Mouse (Mus musculus) mature B cell (primary cell): ENCODE results near the gene Socs2.
"Not testable (repeated sequence)": the region's sequence is repeated elsewhere in the genome, so short reads cannot be mapped to it uniquely, and the experiment has no call there.

Experiments
- in situ Hi-C: fragments of 300-500 bp; cut with MboI; formaldehyde crosslinking; loops from 2 replicates; pipeline ENCODE4 v1.14.3; 2019

Socs2 gene

DNA sequence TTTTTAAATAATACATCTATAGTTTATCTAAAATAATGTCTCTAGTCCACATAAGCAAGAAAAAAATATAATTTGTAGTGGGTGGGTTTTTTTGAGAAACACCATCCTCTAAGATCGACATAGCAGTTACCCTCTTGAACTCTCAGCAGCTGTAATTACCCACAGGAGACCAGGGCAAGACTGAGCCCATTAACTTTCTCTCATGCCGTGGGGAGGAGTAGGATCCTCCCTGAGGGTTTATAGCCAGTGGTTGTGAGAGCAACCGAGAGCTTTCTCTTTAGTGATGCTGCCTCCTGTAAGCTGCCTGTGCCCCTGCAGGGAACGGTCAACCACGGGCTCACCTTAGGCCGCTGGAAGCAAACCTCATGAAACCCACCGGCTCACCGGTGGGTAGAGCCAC, 24.9 kb downstream of the Socs2 start:
- in situ Hi-C loops = no loop called here

DNA sequence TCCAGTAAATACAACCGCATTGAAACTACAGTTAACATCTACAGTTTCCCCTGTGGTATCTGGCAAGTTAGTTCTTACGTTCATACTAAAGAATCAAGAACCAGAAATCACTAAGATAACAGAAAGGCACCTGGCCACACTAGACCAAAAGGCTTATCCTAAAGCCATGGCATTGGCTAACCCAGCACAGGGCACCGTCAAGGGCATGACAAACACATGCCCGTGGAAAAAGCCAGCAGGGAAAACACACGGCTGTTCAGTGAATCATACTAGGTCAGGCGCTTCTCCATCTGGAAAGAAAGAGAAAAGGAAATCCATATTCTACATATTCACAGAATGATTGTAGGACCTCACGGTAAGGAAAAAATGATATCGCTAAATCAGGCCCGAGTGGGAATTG, 26.1 kb downstream of the Socs2 start:
- in situ Hi-C loops = no loop called here

DNA sequence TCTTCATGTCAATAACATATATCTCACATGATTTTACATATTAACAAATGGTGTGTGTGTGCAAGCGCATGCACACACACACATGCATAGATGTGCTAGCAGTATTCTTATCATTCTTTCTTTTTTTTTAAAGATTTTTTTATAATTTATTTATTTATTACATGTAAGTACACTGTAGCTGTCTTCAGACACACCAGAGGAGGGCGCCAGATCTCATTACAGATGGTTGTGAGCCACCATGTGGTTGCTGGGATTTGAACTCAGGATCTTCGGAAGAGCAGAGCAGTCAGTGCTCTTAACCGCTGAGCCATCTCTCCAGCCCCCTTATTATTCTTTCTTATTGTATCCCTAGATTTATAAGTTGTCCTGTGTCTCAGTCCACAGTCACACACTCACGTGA, 27.2 kb downstream of the Socs2 start:
- in situ Hi-C loops = not testable (repeated sequence)

DNA sequence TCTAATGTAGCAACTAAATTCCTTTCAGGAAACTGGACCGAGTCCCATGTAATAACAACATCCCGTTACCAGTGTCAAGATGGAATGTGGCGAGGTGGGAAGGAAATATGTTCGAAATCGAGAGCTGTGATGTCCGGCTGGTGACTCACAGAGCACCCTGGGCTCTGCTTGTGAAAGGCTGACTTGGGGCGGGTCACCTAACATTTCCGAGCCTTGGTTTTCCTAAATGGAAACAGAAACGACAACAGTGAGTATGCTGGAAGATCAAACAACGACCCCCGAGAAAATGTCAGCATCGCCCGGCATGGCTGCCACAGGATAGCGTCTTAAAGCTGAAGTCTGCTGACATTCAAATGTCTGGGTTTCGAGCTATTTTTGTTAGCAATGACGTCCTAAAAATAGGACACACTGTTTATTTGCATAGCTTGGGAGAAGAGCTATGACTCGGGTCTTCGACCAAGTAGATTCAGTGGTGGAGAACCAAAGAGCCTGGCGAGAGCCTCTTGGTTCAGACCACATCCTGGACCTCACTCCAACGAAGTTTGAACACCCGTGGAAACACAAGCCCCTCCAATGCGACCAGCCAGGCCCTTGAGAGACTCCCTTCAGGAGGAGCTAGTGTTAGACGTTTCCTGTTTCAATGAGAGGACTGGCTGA, 28.0 kb downstream of the Socs2 start:
- in situ Hi-C loops = no loop called here

DNA sequence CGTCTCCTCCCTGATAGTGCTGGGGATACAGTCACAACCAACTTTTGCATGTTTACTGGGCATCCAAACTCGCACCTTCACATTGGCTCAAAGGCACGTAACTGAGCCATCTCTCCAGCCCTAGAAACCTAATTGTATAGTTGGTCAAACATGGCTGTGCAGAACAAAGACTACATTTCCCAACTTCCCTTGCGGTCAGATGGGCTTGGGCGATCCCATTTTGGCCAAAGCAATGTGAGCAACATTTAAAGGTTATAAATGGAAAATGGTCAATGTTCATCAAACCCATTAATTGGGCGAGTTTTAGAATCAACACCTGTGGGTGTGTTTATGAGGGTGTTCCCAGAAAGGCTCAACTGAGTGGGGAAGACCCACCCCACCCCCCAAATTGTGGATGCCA, 30.5 kb downstream of the Socs2 start:
- in situ Hi-C loops = no loop called here

DNA sequence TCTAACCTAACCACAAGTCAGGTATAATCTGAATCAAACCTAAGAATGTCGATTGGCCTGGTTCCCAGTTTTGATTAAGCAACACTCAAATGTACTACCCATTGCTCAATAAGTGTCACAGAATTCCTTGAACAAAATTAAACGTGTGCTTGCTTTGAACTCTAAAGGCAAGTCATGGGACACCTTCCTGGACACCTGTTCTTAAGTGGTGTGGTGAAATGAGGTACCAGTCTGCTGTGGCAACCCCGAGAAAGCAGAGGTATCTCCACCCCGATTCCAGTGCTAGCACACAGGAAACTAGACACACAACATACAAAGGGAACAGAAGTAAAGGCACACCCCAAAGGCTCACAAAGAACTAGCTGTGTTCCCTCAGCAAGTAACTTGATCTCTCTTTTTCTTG, 31.2 kb downstream of the Socs2 start:
- in situ Hi-C loops = no loop called here

DNA sequence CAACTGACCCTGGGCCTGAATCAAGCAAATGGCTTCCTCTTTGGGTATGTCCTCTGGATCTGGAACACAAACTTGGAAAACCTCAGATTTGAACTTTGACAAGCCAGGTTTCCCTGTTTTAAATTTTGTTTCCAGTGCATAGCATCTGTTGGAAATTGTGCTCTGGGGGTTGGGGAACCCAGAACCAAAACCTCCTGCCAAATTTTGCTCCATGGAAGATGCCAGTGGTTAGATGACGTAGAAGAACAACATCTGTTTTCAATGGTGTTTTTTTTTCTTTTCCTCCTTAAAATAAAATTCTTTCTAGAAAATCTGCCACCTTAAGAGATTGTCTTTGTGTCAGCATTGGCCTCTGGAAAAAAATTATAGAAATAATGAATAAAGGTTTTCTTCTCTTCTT, 31.9 kb downstream of the Socs2 start:
- in situ Hi-C loops = no loop called here

DNA sequence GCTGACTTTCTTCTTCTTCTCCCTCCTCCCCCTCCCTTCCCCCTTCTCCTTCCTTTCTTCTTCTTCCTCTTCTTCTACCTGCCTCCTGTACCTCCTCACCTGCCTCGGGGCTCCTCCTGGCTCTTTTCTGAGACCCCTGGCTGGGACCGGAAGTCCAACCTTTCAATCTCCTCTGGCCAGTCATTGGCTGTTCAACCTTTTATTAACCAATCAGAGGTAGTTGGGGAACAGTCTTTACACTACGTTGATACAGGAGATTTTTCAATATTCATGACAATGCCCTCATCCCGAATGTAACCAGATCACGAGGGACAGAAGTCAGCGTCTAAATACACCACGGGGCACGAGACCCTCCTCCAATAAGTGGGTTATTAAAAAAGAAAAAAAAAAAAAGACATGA, 32.5 kb downstream of the Socs2 start:
- in situ Hi-C loops = no loop called here

DNA sequence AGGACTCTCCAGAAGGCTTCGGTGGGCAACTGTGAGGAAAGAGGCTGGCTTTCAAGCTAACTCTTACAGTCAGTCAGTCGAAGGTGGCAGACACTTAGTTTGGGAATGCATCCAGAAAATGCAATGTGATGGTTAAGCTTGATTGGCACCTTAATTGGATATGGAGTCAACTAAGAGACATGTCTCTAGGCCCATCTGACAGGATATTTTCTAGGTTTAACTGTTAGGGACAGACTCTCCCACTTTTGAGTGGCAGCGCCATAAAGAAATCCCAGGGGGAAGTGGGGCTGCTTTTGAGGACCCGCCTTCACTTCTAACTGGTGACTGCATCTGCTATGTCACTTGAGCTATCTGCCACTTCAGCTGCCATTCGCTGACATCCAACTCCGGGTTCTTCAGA, 43.6 kb downstream of the Socs2 start:
- in situ Hi-C loops = no loop called here

DNA sequence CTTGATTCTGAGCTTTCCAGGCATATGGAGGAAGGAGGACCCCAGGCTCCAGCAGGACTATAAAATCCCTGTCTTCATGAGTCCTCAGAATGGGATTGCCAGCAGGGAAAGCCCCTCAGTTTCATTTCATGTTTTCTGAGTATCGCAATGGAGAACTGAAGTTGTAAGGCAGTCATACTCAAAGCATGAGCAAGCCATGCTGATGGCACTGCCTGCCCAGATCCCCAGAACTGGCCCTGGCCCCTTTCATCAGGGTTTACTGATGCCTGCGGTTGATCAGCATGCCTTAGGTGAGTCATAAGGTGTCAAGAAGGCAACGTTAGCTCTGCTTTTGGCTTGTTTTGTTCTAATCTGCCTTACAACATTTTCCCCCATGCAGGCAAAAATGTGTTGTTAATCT, 45.0 kb downstream of the Socs2 start:
- in situ Hi-C loops = no loop called here

DNA sequence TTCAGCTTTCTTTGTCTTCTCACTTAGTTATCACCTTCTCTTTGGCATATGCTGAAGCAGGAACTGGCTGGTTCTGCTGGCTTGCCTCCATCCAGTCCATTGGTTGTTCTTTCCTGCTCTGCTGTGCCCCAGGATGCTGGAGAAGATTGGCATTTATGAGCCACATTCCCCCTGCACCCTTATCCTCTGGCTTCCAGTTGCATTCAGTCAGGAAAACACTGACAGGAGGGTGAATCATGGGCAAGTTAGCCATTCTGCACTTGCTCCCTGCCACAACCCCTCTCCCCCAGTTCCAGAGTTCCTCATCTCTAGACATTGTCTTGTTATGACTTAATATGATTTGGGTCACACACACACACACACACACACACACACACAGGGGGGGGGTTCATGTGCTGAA, 47.8 kb downstream of the Socs2 start:
- in situ Hi-C loops = no loop called here

DNA sequence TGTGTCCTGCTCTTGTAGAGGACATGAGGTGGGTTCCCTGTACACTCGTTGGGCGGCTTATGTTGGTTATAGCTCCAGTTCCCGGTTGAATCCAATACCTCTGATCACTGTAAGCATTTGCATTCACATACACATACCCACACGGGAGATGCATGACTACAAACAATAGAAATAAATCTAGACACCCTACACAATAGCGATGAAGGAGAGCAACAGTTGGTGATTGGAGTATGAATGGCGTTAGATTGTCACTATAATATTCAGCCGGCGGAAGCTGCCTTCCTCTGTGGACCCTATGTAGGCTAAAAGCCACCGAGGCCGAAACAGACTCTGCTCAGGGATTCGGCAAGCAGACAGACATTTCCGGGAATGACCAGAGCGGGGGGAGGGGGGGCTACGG, 48.8 kb downstream of the Socs2 start:
- in situ Hi-C loops = no loop called here

DNA sequence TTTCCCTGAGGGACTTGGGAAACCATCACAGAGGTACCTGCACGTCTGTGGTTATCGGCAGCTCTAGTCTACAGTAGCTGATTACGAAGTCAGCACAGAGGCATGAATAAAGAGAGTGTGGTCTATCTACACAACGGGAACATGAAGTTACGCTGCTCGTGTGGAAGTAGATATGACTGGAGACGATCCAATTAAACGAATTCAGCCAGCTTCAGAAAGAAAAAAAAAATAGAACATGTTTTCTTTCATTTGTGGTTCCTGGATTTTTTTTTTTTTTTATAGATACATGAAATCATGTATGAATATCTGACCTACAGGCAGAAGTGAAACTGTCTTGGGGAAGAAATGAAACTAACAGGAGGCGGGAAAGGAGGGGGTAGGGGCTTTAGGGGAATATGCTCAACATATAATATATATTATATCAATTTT, 49.3 kb downstream of the Socs2 start:
- in situ Hi-C loops = no loop called here

DNA sequence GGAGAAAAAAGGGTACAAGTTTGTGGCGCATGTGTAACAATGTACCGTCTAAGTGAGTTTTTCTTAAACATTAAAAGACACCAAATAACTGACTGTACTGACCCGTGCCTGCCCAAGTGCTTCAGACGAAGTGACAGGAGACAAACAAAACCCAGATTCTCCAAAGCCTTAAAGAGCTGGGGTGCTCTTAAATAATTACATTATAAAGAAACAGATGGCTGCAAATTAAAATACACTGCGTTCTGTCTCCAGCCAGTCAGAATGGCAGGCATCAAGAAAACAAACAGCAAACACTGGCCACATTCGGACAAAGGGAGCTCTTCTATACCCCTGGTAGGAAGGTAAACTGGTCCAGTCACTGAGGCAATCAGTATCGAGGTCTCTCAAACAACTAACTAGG, 49.7 kb downstream of the Socs2 start:
- in situ Hi-C loops = no loop called here

DNA sequence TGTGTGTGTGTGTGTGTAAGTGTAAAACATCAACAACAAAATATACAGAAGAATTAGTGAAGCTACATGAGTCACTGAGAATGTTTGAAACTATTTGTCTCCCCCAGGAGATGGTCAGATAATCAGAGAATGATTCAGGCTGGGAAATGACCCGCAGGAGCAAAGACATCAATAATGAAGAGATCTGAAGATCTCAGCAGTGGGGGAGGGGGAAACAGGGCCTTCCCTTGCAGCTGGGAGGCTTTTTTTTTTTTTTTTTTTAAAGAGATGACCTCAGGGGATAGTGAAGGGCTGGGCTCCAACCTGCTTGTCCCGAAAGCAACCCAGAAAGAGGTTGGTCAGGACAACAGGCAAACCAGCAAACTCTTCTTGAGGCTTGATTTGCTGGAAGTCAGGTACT, 54.7 kb downstream of the Socs2 start:
- in situ Hi-C loops = no loop called here

DNA sequence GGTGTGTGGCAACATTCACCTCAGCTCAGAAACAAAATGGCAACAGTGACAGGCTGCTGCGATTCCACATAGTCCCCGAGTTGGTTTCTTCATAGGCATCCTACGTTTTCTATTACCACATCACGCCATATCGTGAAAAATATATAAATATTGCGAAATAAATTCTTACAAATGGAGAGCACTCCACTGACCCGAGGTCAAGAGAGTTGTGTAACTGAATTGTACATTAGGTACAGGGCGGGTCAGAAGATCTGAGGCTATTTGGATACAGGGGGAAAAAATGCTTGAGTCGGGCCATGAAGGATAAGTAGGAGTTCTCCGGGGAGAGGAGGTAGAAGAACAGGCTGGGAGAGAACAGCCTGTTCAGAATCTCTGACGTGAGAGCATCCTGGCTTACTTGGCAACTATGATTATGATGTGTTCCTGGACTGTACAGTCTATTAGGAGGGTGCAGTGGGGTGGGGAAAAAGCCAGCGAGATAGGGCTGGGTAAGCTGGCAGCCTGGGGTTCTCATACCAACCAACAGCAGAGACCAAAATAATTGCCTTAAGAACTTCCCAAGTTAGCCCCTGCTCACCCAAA, 55.6 kb downstream of the Socs2 start:
- in situ Hi-C loops = no loop called here

DNA sequence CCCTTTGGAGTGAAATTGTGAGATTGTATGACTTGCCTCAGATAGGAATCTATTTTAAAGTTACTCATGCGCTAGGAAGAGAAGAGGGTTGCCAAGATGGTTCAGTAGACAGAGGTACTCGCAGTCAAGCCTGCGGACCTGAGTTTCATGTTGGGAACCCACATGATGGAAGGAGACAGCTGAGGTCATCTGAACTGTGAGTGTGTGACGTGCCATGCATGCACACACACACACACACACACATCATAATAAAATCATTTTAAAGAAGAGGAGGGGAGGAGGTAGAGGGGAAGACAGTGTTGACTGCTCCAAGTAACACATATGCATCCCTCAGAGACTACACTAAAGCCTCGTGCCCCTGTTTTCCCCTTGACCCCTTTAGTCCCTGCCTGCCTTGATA, 56.9 kb downstream of the Socs2 start:
- in situ Hi-C loops = no loop called here

DNA sequence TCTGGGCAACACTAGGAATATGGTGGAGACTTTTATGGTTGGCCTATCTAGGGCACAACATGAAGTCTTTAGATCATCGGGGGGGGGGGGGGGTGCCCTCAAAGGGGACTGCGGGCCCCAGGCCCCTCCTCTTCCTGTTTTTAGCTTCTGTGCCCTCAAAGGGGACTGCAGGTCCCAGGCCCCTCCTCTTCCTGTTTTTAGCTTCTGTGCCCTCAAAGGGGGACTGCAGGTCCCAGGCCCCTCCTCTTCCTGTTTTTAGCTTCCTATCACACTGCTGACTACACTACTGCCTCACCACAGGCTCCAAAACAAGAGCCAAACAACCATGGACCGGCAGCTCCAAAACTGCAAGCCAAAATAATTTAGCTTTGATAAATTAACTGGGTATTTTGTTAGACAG, 59.3 kb downstream of the Socs2 start:
- in situ Hi-C loops = no loop called here

DNA sequence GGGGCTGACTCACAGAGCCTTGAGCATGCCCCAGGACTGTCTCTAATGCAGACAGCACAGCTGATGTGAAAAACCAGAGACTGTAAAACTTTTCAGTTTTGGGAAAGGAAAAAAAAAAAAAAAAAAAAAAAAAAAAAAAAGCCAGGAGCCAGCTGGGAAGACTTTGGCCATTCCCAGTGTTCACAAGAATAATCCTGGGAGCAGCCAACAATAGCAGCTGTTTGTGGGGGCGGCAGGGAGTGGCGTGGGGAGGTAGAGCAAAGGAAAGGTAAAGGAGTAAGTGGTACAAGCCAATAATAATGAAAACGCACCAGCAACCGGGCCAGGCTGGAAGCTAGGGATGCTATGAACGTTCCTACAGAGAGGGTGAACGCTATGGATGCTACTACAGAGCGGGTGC, 60.3 kb downstream of the Socs2 start:
- in situ Hi-C loops = no loop called here

DNA sequence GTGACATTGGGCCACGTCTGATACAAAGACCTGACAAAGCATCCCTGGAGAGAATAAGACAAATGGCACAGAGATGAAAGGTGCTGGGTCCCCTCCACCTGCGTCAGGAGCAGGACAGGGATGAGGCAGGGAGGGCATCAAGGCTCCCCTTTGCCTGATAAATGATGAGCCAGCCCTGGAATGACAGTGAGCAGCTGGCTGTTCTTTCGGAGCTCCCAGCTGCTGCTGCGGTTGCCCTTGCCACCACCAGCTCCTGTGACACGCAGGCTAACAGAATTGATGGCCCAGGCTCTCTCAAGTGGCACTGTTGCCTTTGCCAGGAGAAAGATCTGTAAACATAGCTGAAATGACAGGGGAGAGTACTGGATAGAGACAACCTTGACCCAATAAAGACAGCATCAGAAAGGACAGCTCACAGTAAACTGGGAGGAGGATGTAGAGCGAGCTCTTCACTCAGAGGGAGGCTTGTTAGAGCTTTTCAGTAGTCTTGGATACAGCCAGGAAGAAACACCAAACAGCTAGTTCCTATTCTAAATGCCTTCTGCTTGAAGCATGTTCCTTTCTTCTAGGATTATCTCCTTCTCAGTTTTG, 61.2 kb downstream of the Socs2 start:
- in situ Hi-C loops = no loop called here

DNA sequence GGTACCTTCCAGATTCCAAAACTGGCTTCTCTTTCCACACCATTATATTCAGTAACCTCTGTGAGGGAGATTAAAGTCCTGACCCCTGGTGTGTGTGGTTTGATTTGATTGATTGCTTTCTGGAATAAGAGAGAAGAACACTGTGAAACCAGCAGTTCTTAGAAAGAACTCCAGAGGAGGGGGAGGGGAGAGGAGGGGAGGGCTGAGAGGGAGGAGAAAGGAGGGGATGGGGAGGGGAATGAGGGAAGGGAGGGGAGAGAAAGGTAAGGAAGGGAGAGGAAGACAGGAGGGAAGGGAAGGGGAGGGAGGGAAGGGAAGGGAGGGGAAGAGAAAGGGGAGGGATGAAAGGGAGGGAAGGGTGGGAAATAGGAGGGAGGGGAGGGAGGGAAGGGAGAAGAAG, 62.3 kb downstream of the Socs2 start:
- in situ Hi-C loops = no loop called here

DNA sequence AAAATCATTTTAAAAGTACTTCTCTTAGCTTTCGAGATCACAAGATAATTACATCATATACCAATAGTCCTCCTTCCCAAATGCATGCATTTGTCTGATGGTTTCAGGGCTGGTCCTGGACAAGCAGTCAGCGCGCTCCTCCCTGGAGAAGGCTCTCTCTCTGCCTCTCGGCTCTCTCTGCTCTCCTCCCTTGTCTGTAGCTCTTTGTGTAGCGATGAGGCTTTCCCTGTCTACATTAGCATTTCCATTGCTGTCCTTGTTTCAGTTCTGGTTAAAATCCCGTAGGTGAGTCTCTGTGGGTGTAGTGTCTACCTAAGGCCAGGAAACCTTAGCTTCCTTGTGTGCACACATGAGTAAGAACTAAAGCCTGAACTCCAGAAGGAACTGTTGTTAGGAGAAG, 62.9 kb downstream of the Socs2 start:
- in situ Hi-C loops = no loop called here

DNA sequence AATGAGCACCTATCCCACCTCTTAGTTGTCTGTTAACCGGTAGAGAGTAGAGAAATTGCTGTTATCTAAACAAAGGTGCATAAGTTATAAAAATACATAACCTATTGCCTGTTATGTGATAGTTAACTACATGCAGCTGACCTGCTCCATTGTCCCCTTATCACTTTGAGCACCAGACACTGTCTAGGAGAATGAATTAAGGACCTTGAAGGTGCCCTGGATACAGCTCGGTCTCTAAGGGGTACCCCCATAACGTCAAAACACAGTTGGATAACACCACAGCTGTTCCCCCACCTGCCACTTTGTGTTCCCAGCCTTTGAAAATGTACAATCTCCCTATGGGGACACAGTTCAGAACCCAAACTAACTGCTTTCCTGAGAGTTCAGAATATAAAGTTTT, 68.5 kb downstream of the Socs2 start:
- in situ Hi-C loops = no loop called here

DNA sequence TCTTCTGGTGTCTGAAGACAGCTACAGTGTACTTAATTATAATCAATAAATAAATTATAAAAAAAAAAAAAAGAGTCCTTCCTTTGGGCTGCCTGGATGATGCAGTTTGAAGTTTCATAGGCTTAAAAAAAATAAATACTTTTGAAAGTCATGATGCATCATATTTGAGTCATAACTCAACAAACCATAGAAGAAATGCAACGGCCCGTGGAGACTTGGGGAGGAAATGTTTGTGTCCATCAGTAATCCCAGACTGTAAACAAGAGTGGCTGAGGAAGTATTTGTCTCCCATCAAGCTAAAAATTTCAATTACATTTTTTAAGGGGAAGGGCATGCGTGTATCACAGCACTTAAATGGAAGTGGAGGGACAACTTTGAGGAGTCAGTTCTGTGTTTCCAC, 69.2 kb downstream of the Socs2 start:
- in situ Hi-C loops = no loop called here
